Mouse (Mus musculus) adrenal gland, adult 8-10 months (tissue): ENCODE data around the gene Nup62. TPM values are rescaled to one million over a fixed set of nuclear protein-coding genes. Genes with fewer than 3 reads are reported as not detected.

ENCODE experiments used
- DNase-seq: peaks from one replicate; pipeline ENCODE4 v3.0.0; 2022
- total RNA-seq, 4 experiments: library from RNA; stranded (reverse); gene quantifications; 2 replicates each; pipeline ENCODE4 v1.2.4; 2022

Nup62 gene
- 10 to 100 TPM; 33.8 to 42.8 (median 37.8) TPM for total RNA-seq

- DNase-seq: peak; percentile 98
These were observed at the start of gene Nup62, which contains the start of gene Il4i1 for GRCm38 (mm10) chr7:44815721-44816469. Gene Nup62, plus strand, starts transcription at chr7:44816088. Gene Il4i1, plus strand, starts transcription at chr7:44816387.

- DNase-seq: no peak
These were observed 47.8 kb upstream of the Nup62 start for GRCm38 (mm10) chr7:44768129-44768528.

GRCm38 (mm10) chr7:44770046-44770578 is 45.8 kb upstream of the Nup62 start:
- peak; percentile 40 for DNase-seq

GRCm38 (mm10) chr7:44772591-44773204 is 43.2 kb upstream of the Nup62 start:
- DNase-seq: no peak

GRCm38 (mm10) chr7:44776849-44777498 is 38.9 kb upstream of the Nup62 start:
- no peak for DNase-seq

- no peak for DNase-seq
These were observed 35.8 kb upstream of the Nup62 start for GRCm38 (mm10) chr7:44780101-44780500.

GRCm38 (mm10) chr7:44789531-44789930 is 26.4 kb upstream of the Nup62 start:
- no peak for DNase-seq

- DNase-seq: no peak
These were observed 25.8 kb upstream of the Nup62 start for GRCm38 (mm10) chr7:44790066-44790465.

- no peak for DNase-seq
These were observed 23.1 kb upstream of the Nup62 start for GRCm38 (mm10) chr7:44792781-44793180.

- no peak for DNase-seq
These were observed 7.0 kb upstream of the Nup62 start for GRCm38 (mm10) chr7:44808927-44809326.

- no peak for DNase-seq
These were observed 6.4 kb upstream of the Nup62 start for GRCm38 (mm10) chr7:44809466-44809865.

- DNase-seq: no peak
These were observed 5.5 kb upstream of the Nup62 start for GRCm38 (mm10) chr7:44810365-44810764.

GRCm38 (mm10) chr7:44810819-44811557 is 4.9 kb upstream of the Nup62 start:
- no peak for DNase-seq

GRCm38 (mm10) chr7:44812651-44813325 is 3.1 kb upstream of the Nup62 start:
- no peak for DNase-seq

GRCm38 (mm10) chr7:44813985-44814384 is 1.9 kb upstream of the Nup62 start:
- DNase-seq: no peak

- DNase-seq: no peak
These were observed 1.5 kb upstream of the Nup62 start for GRCm38 (mm10) chr7:44814423-44814822.

GRCm38 (mm10) chr7:44814952-44815553 is 835 bp upstream of the Nup62 start:
- DNase-seq: no peak

GRCm38 (mm10) chr7:44816470-44817021 is 658 bp downstream of the Nup62 start, which contains the start of gene Atf5:
Gene Atf5, minus strand, starts transcription at chr7:44816658.
- DNase-seq: no peak

- no peak for DNase-seq
These were observed 1.6 kb downstream of the Nup62 start for GRCm38 (mm10) chr7:44817441-44817840.

- DNase-seq: no peak
These were observed 2.3 kb downstream of the Nup62 start for GRCm38 (mm10) chr7:44818164-44818563.

- no peak for DNase-seq
These were observed 2.9 kb downstream of the Nup62 start for GRCm38 (mm10) chr7:44818751-44819235.
